Mouse (Mus musculus) lung, adult 2 months (tissue): ENCODE data around the gene Gm9817.
"Not testable (repeated sequence)": the region's sequence is repeated elsewhere in the genome, so short reads cannot be mapped to it uniquely, and the experiment has no call there.

Experiments
- CTCF ChIP-seq: fragments of 200-500 bp; IDR thresholded peaks from 2 replicates; pipeline ENCODE4 v1.5.1; 2011; ENCODE audit warnings: mild to moderate bottlenecking, low read length, control low read depth; ENCODE audit not compliant: insufficient read depth
- POLR2A ChIP-seq: fragments of 200-500 bp; IDR thresholded peaks from 2 replicates; pipeline ENCODE4 v1.6.1; 2011; ENCODE audit warnings: low read depth, mild to moderate bottlenecking, control low read depth, low read length, borderline replicate concordance; ENCODE audit errors: extremely low read depth

GRCm38 (mm10) chr13:45078392-45078791 is at the start of gene Gm9817:
- TF ChIP-seq POLR2A, CTCF: not testable (repeated sequence)
